Mouse (Mus musculus): ENCODE measurements around the gene Tmem37.

DNA sequence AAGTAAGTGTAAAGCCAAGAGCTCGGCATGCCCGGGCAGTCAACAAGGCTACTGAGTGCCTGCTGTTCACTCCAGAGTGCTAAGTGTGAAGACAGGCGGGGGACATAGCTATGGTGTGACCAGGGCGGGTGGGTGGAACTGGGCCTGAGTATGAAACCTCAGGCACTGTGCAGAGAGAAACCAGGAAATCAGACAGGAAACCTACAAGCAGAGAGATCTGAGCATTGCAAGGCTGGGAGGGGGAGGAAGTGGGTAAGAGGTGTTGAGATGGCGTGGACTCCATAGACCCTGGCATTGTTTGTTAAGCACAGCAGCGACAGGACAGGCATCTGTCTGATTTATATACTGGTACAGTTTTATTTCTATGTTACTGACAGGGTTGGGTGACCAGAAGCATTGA lies 18.4 kb downstream of the Tmem37 start:
- no peak for TF ChIP-seq POLR2A (IDR thresholded peaks at IDR 0.05; ENCODE audit: insufficient read length, low read depth)
- TF ChIP-seq E2F4 (IDR thresholded peaks at IDR 0.05; ENCODE audit: insufficient read depth): no peak
- no peak for TF ChIP-seq TCF3 (IDR thresholded peaks at IDR 0.05; ENCODE audit: insufficient read length, low read depth)
- no peak for TF ChIP-seq USF1 (IDR thresholded peaks at IDR 0.05; ENCODE audit: low read depth)

Data from myocyte (in vitro differentiated cells).